Mouse (Mus musculus): ENCODE results near the gene Xpo5. TPM values are rescaled to one million over a fixed set of nuclear protein-coding genes. Genes with fewer than 3 reads are reported as not detected.

The Xpo5 gene
- total and polyA plus RNA-seq, 3 experiments: 44.7 to 56.3 (median 55.1) TPM

GRCm38 (mm10) chr17:46252571-46253451, 50.2 kb downstream of the Xpo5 start:
- H3K27ac ChIP-seq (ENCODE audit: insufficient read depth, low read depth): peak overlapping the region; percentile 25; the same call in 1 of the 2 replicates
- peaks cover 11% of the 10 kb centered on the region for H3K79me2 ChIP-seq (replicated peaks; ENCODE audit: control insufficient read depth, extremely low read depth, insufficient read depth, poor library complexity, severe bottlenecking)
- H3K4me2 ChIP-seq (ENCODE audit: insufficient read depth, low read depth, poor library complexity, severe bottlenecking): peak overlapping the region; percentile 87
- H3K36me3 ChIP-seq (replicated peaks in 1 of 2; ENCODE audit: control insufficient read depth in 1 of 2, insufficient read depth in 1 of 2, low read length in 1 of 2): peaks cover 35 to 58% of the 10 kb centered on the region in 2 experiments
- H3K27me3 ChIP-seq (replicated peaks): no peaks in the 10 kb centered on the region
- no peaks in the 10 kb centered on the region for H3K9me3 ChIP-seq (replicated peaks; ENCODE audit: low read length)
- in situ Hi-C loops (cut with MboI; ENCODE audit: low pct_ligation_motif_present, low pct_unique_long_range_greater_than_20kb, low sequenced_read_pairs): no loop called here
- H3K4me1 ChIP-seq (ENCODE audit: control insufficient read depth in 1 of 2, insufficient read depth in 2 of 2): peaks cover 9 to 28% of the 10 kb centered on the region in 2 experiments
- no peak for TF ChIP-seq RAD21 (IDR thresholded peaks at IDR 0.05; ENCODE audit: low read depth, low read length)
- TF ChIP-seq RCOR1 (conservative IDR thresholded peaks at IDR 0.05; ENCODE audit: low read depth, low read length): no peak
- TF ChIP-seq ZC3H11A (IDR thresholded peaks at IDR 0.05; ENCODE audit: low read depth, low read length): no peak
- TF ChIP-seq NELFE (IDR thresholded peaks at IDR 0.05; ENCODE audit: low read depth, low read length): no peak
- TF ChIP-seq GABPA (IDR thresholded peaks at IDR 0.05; ENCODE audit: insufficient replicate concordance, low read depth, low read length): no peak
- TF ChIP-seq UBTF (IDR thresholded peaks at IDR 0.05; ENCODE audit: low read depth, low read length): no peak
- TF ChIP-seq PAX5 (IDR thresholded peaks at IDR 0.05; ENCODE audit: low read length): no peak
- TF ChIP-seq BHLHE40 (IDR thresholded peaks at IDR 0.05; ENCODE audit: low read depth, low read length): 0 out of 2 replicates have a peak, but pooled peaks have one; percentile 41
- peak; percentile 38 to 63; a peak in 3 of 4 replicates for TF ChIP-seq CTCF (conservative IDR thresholded peaks at IDR 0.05 in 1 of 2, IDR thresholded peaks at IDR 0.05 in 1 of 2; ENCODE audit: low read depth in 2 of 2, low read length in 2 of 2)
- no peak for TF ChIP-seq HCFC1 (IDR thresholded peaks at IDR 0.05; ENCODE audit: low read depth, low read length)
- TF ChIP-seq MEF2A (IDR thresholded peaks at IDR 0.05; ENCODE audit: borderline replicate concordance, low read depth, low read length): no peak
- no peak for TF ChIP-seq JUND (conservative IDR thresholded peaks at IDR 0.05; ENCODE audit: low read depth, low read length)
- no peak for TF ChIP-seq EP300 (IDR thresholded peaks at IDR 0.05; ENCODE audit: low read length)
- no peak for TF ChIP-seq CHD1 (IDR thresholded peaks at IDR 0.05; ENCODE audit: low read depth, low read length)
- peak; percentile 21; the same call in 1 of the 2 replicates for TF ChIP-seq MXI1 (IDR thresholded peaks at IDR 0.05; ENCODE audit: low read depth, low read length)
- TF ChIP-seq MAZ (IDR thresholded peaks at IDR 0.05; ENCODE audit: low read depth, low read length): no peak
- TF ChIP-seq ELF1 (IDR thresholded peaks at IDR 0.05; ENCODE audit: low read depth, low read length): no peak
- no peak for TF ChIP-seq E2F4 (IDR thresholded peaks at IDR 0.05; ENCODE audit: insufficient replicate concordance, low read depth, low read length)
- peak; percentile 62 for DNase-seq (ENCODE audit: extremely low read depth)
- peak overlapping the region; percentile 50 to 62 (median 60) for H3K4me3 ChIP-seq (replicated peaks in 1 of 3; ENCODE audit: low read depth in 2 of 3, low read length in 2 of 3, poor library complexity in 1 of 3)
- dilution Hi-C loops (cut with MboI; ENCODE audit: extremely low pct_ligation_motif_present, extremely low pct_unique_long_range_greater_than_20kb, low sequenced_read_pairs): no loop called here
- peak overlapping the region; percentile 65 for H3K9ac ChIP-seq (ENCODE audit: insufficient read depth, low read depth)

Data from CH12.LX (cell line).